Mouse (Mus musculus): ENCODE results near the gene Yjefn3. TPM values are rescaled to one million over a fixed set of nuclear protein-coding genes. Genes with fewer than 3 reads are reported as not detected.

Yjefn3 gene
- total RNA-seq, 2 experiments from 2014 or later = not detected

GRCm38 (mm10) chr8:69847167-69848065, 55.1 kb downstream of the Yjefn3 start:
- ATAC-seq (ENCODE audit: poor library complexity, severe bottlenecking) = no peak

Other genes starting within 250 kb of the Yjefn3 start
- 0.76 and 0.89 TPM in 2 replicates for gene Zfp964, start 248.2 kb downstream of the Yjefn3 start, total RNA-seq (2015)
- 0.33 TPM in 1 of 2 replicates, not detected in the other for gene Zfp964, start 248.2 kb downstream of the Yjefn3 start, total RNA-seq (2017)
- 16.7 and 17.9 TPM in 2 replicates for gene Zfp869, start 192.0 kb downstream of the Yjefn3 start, total RNA-seq (2015)
- gene Zfp869, start 192.0 kb downstream of the Yjefn3 start, total RNA-seq (2017) = 18.1 and 21.5 TPM in 2 replicates
- 7.2 and 8.0 TPM in 2 replicates for gene Zfp963, start 152.7 kb downstream of the Yjefn3 start, total RNA-seq (2015)
- gene Zfp963, start 152.7 kb downstream of the Yjefn3 start, total RNA-seq (2017) = 3.7 and 5.5 TPM in 2 replicates
- gene Gm20422, start 127.8 kb downstream of the Yjefn3 start, total RNA-seq (2015) = not detected in 2 replicates
- gene Gm20422, start 127.8 kb downstream of the Yjefn3 start, total RNA-seq (2017) = 0.33 and 0.45 TPM in 2 replicates
- gene Atp13a1, start 111.5 kb downstream of the Yjefn3 start, total RNA-seq (2015) = 19.5 and 21.1 TPM in 2 replicates
- gene Atp13a1, start 111.5 kb downstream of the Yjefn3 start, total RNA-seq (2017) = 15.6 and 16.9 TPM in 2 replicates
- 23.6 TPM in 2 replicates for gene Zfp866, start 111.5 kb downstream of the Yjefn3 start, total RNA-seq (2015)
- 24.9 and 27.2 TPM in 2 replicates for gene Zfp866, start 111.5 kb downstream of the Yjefn3 start, total RNA-seq (2017)
- 60.6 and 62.2 TPM in 2 replicates for gene Gmip, start 94.0 kb downstream of the Yjefn3 start, total RNA-seq (2015)
- gene Gmip, start 94.0 kb downstream of the Yjefn3 start, total RNA-seq (2017) = 59.3 and 82.0 TPM in 2 replicates
- 1.7 and 2.0 TPM in 2 replicates for gene Lpar2, start 80.3 kb downstream of the Yjefn3 start, total RNA-seq (2015)
- 0.57 and 0.59 TPM in 2 replicates for gene Lpar2, start 80.3 kb downstream of the Yjefn3 start, total RNA-seq (2017)
- gene Pbx4, start 70.2 kb downstream of the Yjefn3 start, total RNA-seq (2015) = 1.3 and 2.4 TPM in 2 replicates
- 0.57 and 1.9 TPM in 2 replicates for gene Pbx4, start 70.2 kb downstream of the Yjefn3 start, total RNA-seq (2017)
- gene Cilp2, start 15.0 kb downstream of the Yjefn3 start, total RNA-seq (2015) = not detected in 2 replicates
- gene Cilp2, start 15.0 kb downstream of the Yjefn3 start, total RNA-seq (2017) = not detected in 2 replicates
- gene Tssk6, start 528 bp downstream of the Yjefn3 start, total RNA-seq (2015) = 0.27 TPM in 1 of 2 replicates, not detected in the other
- gene Tssk6, start 528 bp downstream of the Yjefn3 start, total RNA-seq (2017) = 0.16 and 0.26 TPM in 2 replicates
- 63.4 and 75.7 TPM in 2 replicates for gene Ndufa13, start 154 bp downstream of the Yjefn3 start, total RNA-seq (2015)
- 120 and 143 TPM in 2 replicates for gene Ndufa13, start 154 bp downstream of the Yjefn3 start, total RNA-seq (2017)
- gene Gatad2a, start 93.7 kb upstream of the Yjefn3 start, total RNA-seq (2015) = 50.1 and 62.0 TPM in 2 replicates
- gene Gatad2a, start 93.7 kb upstream of the Yjefn3 start, total RNA-seq (2017) = 62.5 and 64.7 TPM in 2 replicates
- 28.1 and 28.4 TPM in 2 replicates for gene Mau2, start 140.0 kb upstream of the Yjefn3 start, total RNA-seq (2015)
- gene Mau2, start 140.0 kb upstream of the Yjefn3 start, total RNA-seq (2017) = 28.1 and 33.8 TPM in 2 replicates
- gene Sugp1, start 140.1 kb upstream of the Yjefn3 start, total RNA-seq (2015) = 11.6 and 15.0 TPM in 2 replicates
- 17.3 and 24.1 TPM in 2 replicates for gene Sugp1, start 140.1 kb upstream of the Yjefn3 start, total RNA-seq (2017)
- gene Tm6sf2, start 170.2 kb upstream of the Yjefn3 start, total RNA-seq (2015) = not detected in 2 replicates
- gene Tm6sf2, start 170.2 kb upstream of the Yjefn3 start, total RNA-seq (2017) = not detected in 2 replicates
- not detected in 2 replicates for gene Hapln4, start 180.7 kb upstream of the Yjefn3 start, total RNA-seq (2015)
- gene Hapln4, start 180.7 kb upstream of the Yjefn3 start, total RNA-seq (2017) = not detected in 2 replicates
- gene Ncan, start 218.2 kb upstream of the Yjefn3 start, total RNA-seq (2015) = not detected in 2 replicates
- gene Ncan, start 218.2 kb upstream of the Yjefn3 start, total RNA-seq (2017) = not detected in 2 replicates
- 19.5 and 25.6 TPM in 2 replicates for gene Nr2c2ap, start 228.6 kb upstream of the Yjefn3 start, total RNA-seq (2015)
- gene Nr2c2ap, start 228.6 kb upstream of the Yjefn3 start, total RNA-seq (2017) = 4.7 and 7.1 TPM in 2 replicates
- 13.6 and 16.3 TPM in 2 replicates for gene Rfxank, start 236.4 kb upstream of the Yjefn3 start, total RNA-seq (2015)
- 12.5 and 14.5 TPM in 2 replicates for gene Rfxank, start 236.4 kb upstream of the Yjefn3 start, total RNA-seq (2017)
- 35.3 and 51.3 TPM in 2 replicates for gene Borcs8, start 236.8 kb upstream of the Yjefn3 start, total RNA-seq (2015)
- gene Borcs8, start 236.8 kb upstream of the Yjefn3 start, total RNA-seq (2017) = 32.2 and 35.8 TPM in 2 replicates
- gene Mef2b, start 237.0 kb upstream of the Yjefn3 start, total RNA-seq (2015) = 0.39 TPM in 1 of 2 replicates, not detected in the other
- gene Mef2b, start 237.0 kb upstream of the Yjefn3 start, total RNA-seq (2017) = not detected in 2 replicates

Measured in megakaryocyte, adult 5-6 weeks (primary cell).